Mouse (Mus musculus) thymus, adult 2 months (tissue): ENCODE results near the gene H2-D1. TPM values are rescaled to one million over a fixed set of nuclear protein-coding genes. Genes with fewer than 3 reads are reported as not detected.
"Not testable (repeated sequence)": the region's sequence is repeated elsewhere in the genome, so short reads cannot be mapped to it uniquely, and the experiment has no call there.

ENCODE experiments used
- DNase-seq: peaks from one replicate; pipeline ENCODE4 v3.0.0; 2021
- H3K27ac ChIP-seq: fragments of 200-500 bp; 2 replicates; pipeline ENCODE4 v1.5.1; 2012; ENCODE audit warnings: low read length, control low read depth; ENCODE audit not compliant: control insufficient read depth, insufficient read depth
- H3K27me3 ChIP-seq: fragments of 200-500 bp; 2 replicates; pipeline ENCODE4 v1.6.1; 2012; ENCODE audit warnings: mild to moderate bottlenecking, low read length, moderate library complexity, mixed read lengths; ENCODE audit not compliant: control insufficient read depth, insufficient read depth
- H3K36me3 ChIP-seq: fragments of 200-500 bp; 2 replicates; pipeline ENCODE4 v1.6.1; 2012; ENCODE audit warnings: mild to moderate bottlenecking, low read length, moderate library complexity; ENCODE audit not compliant: control insufficient read depth, insufficient read depth
- H3K4me1 ChIP-seq: fragments of 200-500 bp; replicated peaks from 2 replicates; pipeline ENCODE4 v1.6.1; 2012; ENCODE audit warnings: low read length; ENCODE audit not compliant: control insufficient read depth, insufficient read depth
- H3K4me3 ChIP-seq: fragments of 200-500 bp; 2 replicates; pipeline ENCODE4 v1.5.1; 2012; ENCODE audit warnings: mild to moderate bottlenecking, low read length, control low read depth, moderate library complexity; ENCODE audit not compliant: control insufficient read depth, insufficient read depth
- CTCF ChIP-seq: fragments of 200-500 bp; IDR thresholded peaks from 2 replicates; pipeline ENCODE4 v1.5.1; 2012; ENCODE audit warnings: mild to moderate bottlenecking, control low read depth, low read length, moderate library complexity, borderline replicate concordance; ENCODE audit not compliant: control insufficient read depth, poor library complexity, insufficient read depth; ENCODE audit errors: extremely low read depth
- POLR2A ChIP-seq: fragments of 200-500 bp; IDR thresholded peaks from 2 replicates; pipeline ENCODE4 v1.6.1; 2012; ENCODE audit warnings: mild to moderate bottlenecking, low read length, control low read depth, moderate library complexity; ENCODE audit not compliant: control insufficient read depth, poor library complexity, insufficient read depth; ENCODE audit errors: extremely low read depth
- WGBS: fragments of 180-500 bp; shearing (Covaris S2); methylation state at CpG from one replicate; pipeline ENCODE4 v1.1.7; 2018; 5-methylcytosine and 5-hydroxymethylcytosine counted together
- polyA plus RNA-seq: library from polyadenylated mRNA; depleted of rRNA; stranded (reverse); fragments of >200 nt; gene quantifications from 2 replicates; pipeline ENCODE4 v1.2.3, GENCODE M21; 2012

H2-D1 gene
- polyA plus RNA-seq, 1 experiment: 1,061 TPM

- H3K4me1 ChIP-seq: peaks cover 31% of the 10 kb centered on the region
- TF ChIP-seq CTCF (no peak), POLR2A (no peak)
- H3K4me3 ChIP-seq: peak within 1 kb of the TSS; percentile 29
- H3K36me3 ChIP-seq: peaks cover 4% of the 10 kb centered on the region; the same call in 1 of the 2 replicates
- DNase-seq: no peak
- WGBS: 19% methylated on average over 18 of the region's 18 CpGs
- no peaks in the 10 kb centered on the region for H3K27me3 ChIP-seq
- H3K27ac ChIP-seq: peak within 1 kb of the TSS; percentile 97
Observed at GRCm38 (mm10) chr17:35233114-35233980, 29.2 kb upstream of the H2-D1 start, which contains the start of gene Atp6v1g2. Gene Atp6v1g2 (plus strand): TSS chr17:35233660.

GRCm38 (mm10) chr17:35234090-35234489 is 28.4 kb upstream of the H2-D1 start:
- not testable (repeated sequence) for H3K36me3 ChIP-seq, H3K4me3 ChIP-seq, H3K27me3 ChIP-seq, DNase-seq
- WGBS: 43% methylated on average over 7 of the region's 7 CpGs
- Histone ChIP-seq H3K27ac (peak overlapping the region; percentile 97), H3K4me1 (peaks cover 31% of the 10 kb centered on the region)

- Histone ChIP-seq H3K4me3 (peak overlapping the region; percentile 82), H3K27me3 (no peaks in the 10 kb centered on the region), H3K27ac (peak overlapping the region; percentile 86), H3K36me3 (no peaks in the 10 kb centered on the region; the same call in 1 of the 2 replicates), H3K4me1 (peaks cover 31% of the 10 kb centered on the region)
- WGBS: 10% methylated on average over 31 of the region's 31 CpGs
- peak; percentile 59 for DNase-seq
- TF ChIP-seq POLR2A (no peak), CTCF (peak; percentile 35; the same call in 1 of the 2 replicates)
Observed at GRCm38 (mm10) chr17:35234903-35235302, 27.6 kb upstream of the H2-D1 start.

- under 1% methylated on average over 35 of the region's 35 CpGs for WGBS
- peak within 1 kb of the TSS; percentile 82 for H3K4me3 ChIP-seq
- H3K27ac ChIP-seq: peak within 1 kb of the TSS; percentile 91
- H3K36me3 ChIP-seq: no peaks in the 10 kb centered on the region
- no peaks in the 10 kb centered on the region for H3K27me3 ChIP-seq
- peaks cover 35% of the 10 kb centered on the region for H3K4me1 ChIP-seq
- peak; percentile 86 for DNase-seq
- TF ChIP-seq CTCF (0 out of 2 replicates have a peak, but pooled peaks have one; percentile 16), POLR2A (peak; percentile 90)
Observed at GRCm38 (mm10) chr17:35235614-35236389, 26.7 kb upstream of the H2-D1 start, which contains the start of gene Nfkbil1. Gene Nfkbil1 (minus strand): TSS chr17:35235792.

GRCm38 (mm10) chr17:35236390-35236746 is 26.2 kb upstream of the H2-D1 start:
- WGBS: 3% methylated on average over 18 of the region's 18 CpGs
- TF ChIP-seq POLR2A (no peak), CTCF (peak; percentile 98)
- Histone ChIP-seq H3K4me3 (peak overlapping the region; percentile 59), H3K36me3 (no peaks in the 10 kb centered on the region), H3K27ac (peak overlapping the region; percentile 91), H3K27me3 (no peaks in the 10 kb centered on the region), H3K4me1 (peaks cover 32% of the 10 kb centered on the region)
- peak; percentile 100 for DNase-seq

GRCm38 (mm10) chr17:35236996-35237395 is 25.5 kb upstream of the H2-D1 start:
- no peak for TF ChIP-seq CTCF
- Histone ChIP-seq H3K4me3 (no peak overlapping the region), H3K36me3 (no peaks in the 10 kb centered on the region), H3K27me3 (no peaks in the 10 kb centered on the region), H3K27ac (no peak overlapping the region), H3K4me1 (peaks cover 29% of the 10 kb centered on the region)
- WGBS: 94% methylated on average over 9 of the region's 9 CpGs
- DNase-seq: no peak
